Mouse (Mus musculus) bone marrow, adult 2 months (tissue): ENCODE measurements around the gene Dmc1. TPM values are rescaled to one million over a fixed set of nuclear protein-coding genes. Genes with fewer than 3 reads are reported as not detected.

Experiments
- H3K27ac ChIP-seq: fragments of 200-500 bp; 2 replicates; pipeline ENCODE4 v1.5.1; 2012; ENCODE audit warnings: low read depth, mild to moderate bottlenecking, control low read depth, inconsistent platforms, low read length; ENCODE audit not compliant: control insufficient read depth, poor library complexity, insufficient read depth
- H3K4me1 ChIP-seq: fragments of 200-500 bp; 2 replicates; pipeline ENCODE4 v1.6.1; 2011; ENCODE audit warnings: low read length; ENCODE audit not compliant: control insufficient read depth, insufficient read depth
- H3K4me3 ChIP-seq: fragments of 200-500 bp; replicated peaks from 2 replicates; pipeline ENCODE3; 2011; ENCODE audit warnings: mild to moderate bottlenecking, low read depth, low read length, control low read depth; ENCODE audit not compliant: control insufficient read depth
- CTCF ChIP-seq: fragments of 200-500 bp; IDR thresholded peaks from 2 replicates; pipeline ENCODE4 v1.5.1; 2011; ENCODE audit warnings: low read length, control low read depth; ENCODE audit not compliant: control insufficient read depth, insufficient read depth
- POLR2A ChIP-seq: fragments of 200-500 bp; IDR thresholded peaks from 2 replicates; pipeline ENCODE4 v1.6.1; 2011; ENCODE audit warnings: low read depth, mild to moderate bottlenecking, control low read depth, low read length, borderline replicate concordance; ENCODE audit not compliant: control insufficient read depth
- WGBS: fragments of 180-500 bp; shearing (Covaris S2); methylation state at CpG from one replicate; pipeline ENCODE4 v1.1.7; 2018; 5-methylcytosine and 5-hydroxymethylcytosine counted together
- polyA plus RNA-seq: library from polyadenylated mRNA; stranded (reverse); fragments of >200 nt; gene quantifications from 2 replicates; pipeline ENCODE4 v1.2.4, GENCODE M21; 2011; ENCODE audit warnings: low replicate concordance; ENCODE audit not compliant: missing spikeins, insufficient read depth, insufficient read length

Gene Dmc1
- polyA plus RNA-seq, 1 experiment: not detected

DNA sequence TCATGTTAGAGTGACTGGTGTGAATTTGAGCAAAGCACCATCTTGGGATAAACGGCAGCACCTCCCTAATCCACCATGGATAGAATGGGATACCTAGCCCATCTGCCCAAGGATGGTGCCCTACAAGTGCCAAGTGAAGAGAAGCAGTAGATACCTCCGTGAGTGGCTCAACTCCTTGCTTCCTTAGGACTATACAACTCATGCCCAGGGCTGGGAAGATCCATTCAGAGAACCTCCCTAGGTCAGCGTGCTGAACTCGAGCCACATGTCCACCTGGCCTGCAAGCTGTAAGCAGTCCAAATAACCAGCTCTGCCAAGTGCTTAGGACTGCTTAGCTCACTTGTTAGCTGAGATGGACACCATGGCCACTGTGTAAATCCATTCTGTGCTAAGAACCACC, 77.7 kb downstream of the Dmc1 start:
- Histone ChIP-seq H3K27ac (no peak overlapping the region), H3K4me3 (no peak overlapping the region), H3K4me1 (no peaks in the 10 kb centered on the region)
- TF ChIP-seq CTCF (no peak), POLR2A (no peak)
- WGBS: 87% methylated on average over 4 of the region's 4 CpGs

- Histone ChIP-seq H3K27ac (no peak overlapping the region), H3K4me1 (no peaks in the 10 kb centered on the region), H3K4me3 (no peak overlapping the region)
- TF ChIP-seq POLR2A (no peak), CTCF (no peak)
- WGBS: 70% methylated on average over 9 of the region's 9 CpGs
Observed at GRCm38 (mm10) chr15:79525979-79526768, 78.7 kb downstream of the Dmc1 start.

DNA sequence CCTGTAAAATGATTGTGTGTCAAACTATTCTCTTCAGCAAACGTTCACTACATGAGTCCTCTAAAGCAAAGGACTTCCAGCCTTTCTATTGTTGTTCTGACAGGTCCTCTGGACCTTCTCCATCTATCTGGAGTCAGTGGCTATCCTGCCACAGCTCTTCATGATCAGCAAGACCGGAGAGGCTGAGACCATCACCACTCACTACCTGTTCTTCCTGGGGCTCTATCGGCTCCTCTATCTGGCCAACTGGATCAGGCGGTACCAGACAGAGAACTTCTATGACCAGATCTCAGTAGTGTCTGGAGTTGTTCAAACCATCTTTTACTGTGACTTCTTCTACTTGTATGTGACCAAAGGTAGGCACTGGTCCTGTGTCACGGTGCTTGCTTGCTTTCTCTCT, 79.3 kb downstream of the Dmc1 start:
- Histone ChIP-seq H3K4me3 (no peak overlapping the region), H3K4me1 (no peaks in the 10 kb centered on the region), H3K27ac (no peak overlapping the region)
- 75% methylated on average over 5 of the region's 5 CpGs for WGBS
- TF ChIP-seq POLR2A (no peak), CTCF (no peak)

- WGBS: 59% methylated on average over 16 of the region's 16 CpGs
Observed at GRCm38 (mm10) chr15:79519400-79520220, 85.3 kb downstream of the Dmc1 start.

GRCm38 (mm10) chr15:79518571-79518970, 86.3 kb downstream of the Dmc1 start:
- H3K27ac ChIP-seq: no peak overlapping the region
- no peak for TF ChIP-seq POLR2A
- TF ChIP-seq CTCF: no peak
- peaks cover 2% of the 10 kb centered on the region for H3K4me1 ChIP-seq
- H3K4me3 ChIP-seq: no peak overlapping the region
- WGBS: 75% methylated on average over 3 of the region's 3 CpGs

More at GRCm38 (mm10) chr15:79519400-79520220, 85.3 kb downstream of the Dmc1 start:
- H3K4me1 ChIP-seq: peaks cover 2% of the 10 kb centered on the region
- no peak overlapping the region for H3K4me3 ChIP-seq
- H3K27ac ChIP-seq: no peak overlapping the region
- no peak for TF ChIP-seq POLR2A
- no peak for TF ChIP-seq CTCF

DNA sequence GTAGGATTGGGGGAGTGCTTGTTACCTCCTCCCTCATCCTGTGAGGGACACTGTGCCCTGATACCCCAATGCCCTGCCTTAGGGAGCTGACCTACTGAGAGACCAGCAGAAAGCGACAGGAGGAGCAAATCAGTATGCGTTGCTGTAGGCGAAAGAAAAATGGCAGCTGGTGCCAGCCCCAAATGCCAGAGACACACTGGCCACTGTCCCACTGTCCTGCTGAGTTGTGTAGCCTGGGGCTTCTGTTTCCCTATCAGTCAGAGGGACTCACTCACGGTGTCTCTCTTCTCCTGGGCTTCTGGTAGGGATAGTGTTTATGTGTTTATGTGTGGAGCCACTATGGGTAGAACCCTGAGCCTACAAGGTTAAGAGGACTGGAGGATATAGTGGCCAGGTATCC, 87.2 kb downstream of the Dmc1 start:
- Histone ChIP-seq H3K4me1 (peaks cover 2% of the 10 kb centered on the region), H3K27ac (no peak overlapping the region), H3K4me3 (no peak overlapping the region)
- no peak for TF ChIP-seq CTCF
- no peak for TF ChIP-seq POLR2A
- 83% methylated on average over 4 of the region's 4 CpGs for WGBS

- Histone ChIP-seq H3K4me3 (no peak within 1 kb of the TSS), H3K4me1 (peaks cover 2% of the 10 kb centered on the region), H3K27ac (no peak within 1 kb of the TSS; the same call in 1 of the 2 replicates)
- TF ChIP-seq POLR2A (no peak), CTCF (no peak)
- WGBS: 1% methylated on average over 71 of the region's 71 CpGs
Observed at GRCm38 (mm10) chr15:79516171-79517096, 88.5 kb downstream of the Dmc1 start, which contains the start of gene Kdelr3. Kdelr3 (plus strand) TSS chr15:79516411.
